Mouse (Mus musculus): Measurements from ENCODE around the gene Lgals3bp. TPM values are rescaled to one million over a fixed set of nuclear protein-coding genes. Genes with fewer than 3 reads are reported as not detected.

The Lgals3bp gene
- polyA plus RNA-seq, 1 experiment, result 565 TPM

DNA sequence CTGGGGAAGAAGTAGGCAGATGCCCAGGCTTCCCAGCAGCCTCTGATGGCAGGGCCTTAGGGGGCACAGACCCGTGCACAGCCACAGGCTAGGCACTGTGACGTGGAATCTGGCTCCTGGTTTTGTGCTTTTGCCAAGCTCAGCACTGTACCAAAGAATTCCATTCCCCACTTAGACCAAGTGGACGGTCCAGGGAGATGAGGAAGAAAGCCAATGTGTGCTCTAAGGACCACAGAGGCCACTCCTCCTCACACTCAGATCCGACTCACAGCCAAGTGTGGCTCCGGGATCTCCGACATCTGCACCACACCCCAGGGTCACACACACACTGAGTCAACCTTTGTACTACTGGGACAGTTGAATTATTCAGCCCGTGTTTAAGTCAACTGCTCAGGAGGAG, 14.2 kb upstream of the Lgals3bp start:
- peaks cover 16% of the 10 kb centered on the region for H3K4me1 ChIP-seq (replicated peaks; ENCODE audit: control insufficient read depth, insufficient read depth, low read length)
- H3K27me3 ChIP-seq (ENCODE audit: control insufficient read depth, insufficient read depth, low read length), result no peaks in the 10 kb centered on the region
- no peak for TF ChIP-seq POLR2A (IDR thresholded peaks at IDR 0.05; ENCODE audit: control insufficient read depth, extremely low read depth, insufficient read depth, low read length, poor library complexity)
- TF ChIP-seq CTCF (IDR thresholded peaks at IDR 0.05; ENCODE audit: borderline replicate concordance, control insufficient read depth, extremely low read depth, insufficient read depth, low read length, poor library complexity), result no peak
- H3K4me3 ChIP-seq (ENCODE audit: control insufficient read depth, insufficient read depth, low read length), result no peak overlapping the region
- no peak for DNase-seq
- WGBS, result 95% methylated on average over 7 of the region's 7 CpGs
- H3K27ac ChIP-seq (ENCODE audit: control insufficient read depth, insufficient read depth, low read length), result no peak overlapping the region
- H3K36me3 ChIP-seq (ENCODE audit: control insufficient read depth, insufficient read depth, low read length), result peaks cover 10% of the 10 kb centered on the region

DNA sequence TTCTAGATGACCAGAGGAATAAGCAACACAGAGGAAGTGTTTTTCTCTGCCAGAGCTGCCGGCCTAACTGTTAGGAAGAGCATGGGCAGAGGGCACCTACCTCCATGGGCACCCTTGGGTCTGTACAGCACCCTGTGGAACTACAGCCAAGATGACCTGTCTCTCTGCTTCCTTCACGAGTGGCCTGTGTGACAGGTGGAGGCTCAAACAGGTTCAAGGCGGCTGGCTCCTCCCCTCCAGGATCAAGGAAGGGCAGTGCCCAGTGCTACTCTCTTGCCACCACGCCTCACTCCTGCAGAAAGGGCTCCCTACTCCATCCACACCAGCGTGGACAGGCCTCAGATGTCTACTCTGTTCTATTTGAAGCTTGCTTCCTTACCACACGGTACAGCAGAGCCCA, 13.7 kb upstream of the Lgals3bp start:
- Histone ChIP-seq H3K27me3 (ENCODE audit: control insufficient read depth, insufficient read depth, low read length) (no peaks in the 10 kb centered on the region), H3K4me3 (ENCODE audit: control insufficient read depth, insufficient read depth, low read length) (no peak overlapping the region)
- WGBS, result 93% methylated on average over 6 of the region's 6 CpGs

GRCm38 (mm10) chr11:118414270-118414669, 12.4 kb upstream of the Lgals3bp start:
- peaks cover 22% of the 10 kb centered on the region for H3K36me3 ChIP-seq (ENCODE audit: control insufficient read depth, insufficient read depth, low read length)
- no peak overlapping the region for H3K4me3 ChIP-seq (ENCODE audit: control insufficient read depth, insufficient read depth, low read length)
- no peak for TF ChIP-seq POLR2A (IDR thresholded peaks at IDR 0.05; ENCODE audit: control insufficient read depth, extremely low read depth, insufficient read depth, low read length, poor library complexity)
- no peak for TF ChIP-seq CTCF (IDR thresholded peaks at IDR 0.05; ENCODE audit: borderline replicate concordance, control insufficient read depth, extremely low read depth, insufficient read depth, low read length, poor library complexity)
- DNase-seq, result no peak
- H3K27me3 ChIP-seq (ENCODE audit: control insufficient read depth, insufficient read depth, low read length), result no peaks in the 10 kb centered on the region
- 92% methylated on average over 5 of the region's 5 CpGs for WGBS
- H3K4me1 ChIP-seq (replicated peaks; ENCODE audit: control insufficient read depth, insufficient read depth, low read length), result peaks cover 13% of the 10 kb centered on the region
- H3K27ac ChIP-seq (ENCODE audit: control insufficient read depth, insufficient read depth, low read length), result no peak overlapping the region

More for the DNA sequence above, 13.7 kb upstream of the Lgals3bp start:
- TF ChIP-seq CTCF (IDR thresholded peaks at IDR 0.05; ENCODE audit: borderline replicate concordance, control insufficient read depth, extremely low read depth, insufficient read depth, low read length, poor library complexity), result no peak
- no peak for TF ChIP-seq POLR2A (IDR thresholded peaks at IDR 0.05; ENCODE audit: control insufficient read depth, extremely low read depth, insufficient read depth, low read length, poor library complexity)
- H3K36me3 ChIP-seq (ENCODE audit: control insufficient read depth, insufficient read depth, low read length), result peaks cover 14% of the 10 kb centered on the region
- H3K4me1 ChIP-seq (replicated peaks; ENCODE audit: control insufficient read depth, insufficient read depth, low read length), result peaks cover 16% of the 10 kb centered on the region
- no peak for DNase-seq
- H3K27ac ChIP-seq (ENCODE audit: control insufficient read depth, insufficient read depth, low read length), result no peak overlapping the region

DNA sequence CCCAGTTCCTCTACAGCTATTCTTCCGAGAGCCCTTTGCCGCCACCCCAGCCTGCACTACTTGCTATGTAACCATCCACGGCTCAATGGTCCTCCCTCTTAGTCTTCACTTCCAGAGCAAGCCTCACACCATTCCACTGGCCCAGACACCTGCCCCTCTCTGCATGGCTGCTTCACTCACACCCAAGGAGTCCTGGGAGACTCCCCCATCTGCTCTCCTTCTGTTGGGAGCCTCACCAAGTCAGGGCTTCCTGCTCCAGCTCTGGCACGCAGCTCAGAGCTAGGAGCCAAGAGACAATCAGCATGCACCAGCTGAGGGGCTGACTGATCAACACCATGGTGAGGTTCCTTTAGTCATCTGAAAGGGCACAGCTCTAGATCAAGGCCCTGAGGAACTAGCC, 11.2 kb upstream of the Lgals3bp start:
- WGBS, result 95% methylated on average over 4 of the region's 4 CpGs
- TF ChIP-seq POLR2A (IDR thresholded peaks at IDR 0.05; ENCODE audit: control insufficient read depth, extremely low read depth, insufficient read depth, low read length, poor library complexity), result no peak
- TF ChIP-seq CTCF (IDR thresholded peaks at IDR 0.05; ENCODE audit: borderline replicate concordance, control insufficient read depth, extremely low read depth, insufficient read depth, low read length, poor library complexity), result no peak
- peaks cover 8% of the 10 kb centered on the region for H3K4me1 ChIP-seq (replicated peaks; ENCODE audit: control insufficient read depth, insufficient read depth, low read length)

DNA sequence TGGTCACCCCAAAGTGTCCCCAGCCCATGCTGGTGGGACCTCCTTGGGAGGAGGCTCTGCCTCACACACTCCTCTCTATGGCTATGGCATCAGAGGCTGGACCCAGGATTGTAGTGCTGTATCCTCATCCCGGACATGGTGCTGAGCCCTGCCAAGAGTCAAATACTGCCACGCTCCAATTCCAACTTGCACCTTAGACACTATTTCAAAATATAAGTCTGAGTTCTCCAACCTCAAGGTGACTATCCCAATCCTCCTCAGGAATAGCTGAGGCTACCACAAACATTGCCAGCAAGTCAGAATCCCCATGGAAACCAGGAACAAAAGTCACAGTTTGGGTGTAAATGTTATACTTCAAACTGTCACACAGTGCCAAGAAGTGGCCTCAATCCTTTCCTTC, 10.7 kb upstream of the Lgals3bp start:
- Histone ChIP-seq H3K27ac (ENCODE audit: control insufficient read depth, insufficient read depth, low read length) (no peak overlapping the region), H3K27me3 (ENCODE audit: control insufficient read depth, insufficient read depth, low read length) (no peaks in the 10 kb centered on the region), H3K4me1 (replicated peaks; ENCODE audit: control insufficient read depth, insufficient read depth, low read length) (0 out of 2 replicates have a peak, but pooled peaks cover 4% of the 10 kb centered on the region), H3K4me3 (ENCODE audit: control insufficient read depth, insufficient read depth, low read length) (no peak overlapping the region), H3K36me3 (ENCODE audit: control insufficient read depth, insufficient read depth, low read length) (peaks cover 32% of the 10 kb centered on the region)
- whole genome bisulfite sequencing, result 96% methylated on average over 2 of the region's 2 CpGs
- no peak for DNase-seq
- no peak for TF ChIP-seq CTCF (IDR thresholded peaks at IDR 0.05; ENCODE audit: borderline replicate concordance, control insufficient read depth, extremely low read depth, insufficient read depth, low read length, poor library complexity)
- TF ChIP-seq POLR2A (IDR thresholded peaks at IDR 0.05; ENCODE audit: control insufficient read depth, extremely low read depth, insufficient read depth, low read length, poor library complexity), result no peak

More for the DNA sequence above, 11.2 kb upstream of the Lgals3bp start:
- DNase-seq, result no peak
- Histone ChIP-seq H3K4me3 (ENCODE audit: control insufficient read depth, insufficient read depth, low read length) (no peak overlapping the region), H3K36me3 (ENCODE audit: control insufficient read depth, insufficient read depth, low read length) (peaks cover 28% of the 10 kb centered on the region), H3K27ac (ENCODE audit: control insufficient read depth, insufficient read depth, low read length) (no peak overlapping the region), H3K27me3 (ENCODE audit: control insufficient read depth, insufficient read depth, low read length) (no peaks in the 10 kb centered on the region)

GRCm38 (mm10) chr11:118411271-118411670, 9.4 kb upstream of the Lgals3bp start:
- WGBS, result 98% methylated on average over 8 of the region's 8 CpGs
- TF ChIP-seq POLR2A (IDR thresholded peaks at IDR 0.05; ENCODE audit: control insufficient read depth, extremely low read depth, insufficient read depth, low read length, poor library complexity) (no peak), CTCF (IDR thresholded peaks at IDR 0.05; ENCODE audit: borderline replicate concordance, control insufficient read depth, extremely low read depth, insufficient read depth, low read length, poor library complexity) (no peak)
- no peaks in the 10 kb centered on the region for H3K4me1 ChIP-seq (replicated peaks; ENCODE audit: control insufficient read depth, insufficient read depth, low read length)
- peaks cover 42% of the 10 kb centered on the region for H3K36me3 ChIP-seq (ENCODE audit: control insufficient read depth, insufficient read depth, low read length)
- H3K27ac ChIP-seq (ENCODE audit: control insufficient read depth, insufficient read depth, low read length), result no peak overlapping the region
- no peak overlapping the region for H3K4me3 ChIP-seq (ENCODE audit: control insufficient read depth, insufficient read depth, low read length)
- DNase-seq, result no peak
- H3K27me3 ChIP-seq (ENCODE audit: control insufficient read depth, insufficient read depth, low read length), result no peaks in the 10 kb centered on the region

DNA sequence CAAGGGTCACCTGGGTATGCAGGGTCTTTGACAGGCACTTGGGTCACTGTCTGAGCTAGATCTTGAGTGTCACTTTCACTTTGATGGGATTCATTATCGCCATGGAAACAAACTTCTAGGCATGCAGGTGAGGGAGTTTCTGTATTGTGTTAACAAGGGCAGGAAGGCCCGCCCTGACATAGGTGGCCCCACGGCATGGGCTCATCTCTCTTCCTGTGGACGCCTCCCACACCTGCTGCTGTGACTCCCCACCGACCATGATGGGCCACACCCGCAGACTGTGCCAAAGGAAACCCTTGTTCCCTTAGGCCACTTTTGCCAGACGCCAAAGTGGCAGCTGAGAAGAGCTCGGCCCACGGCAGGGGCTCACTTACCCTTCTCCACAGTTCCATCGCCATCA, 8.6 kb upstream of the Lgals3bp start:
- H3K27me3 ChIP-seq (ENCODE audit: control insufficient read depth, insufficient read depth, low read length), result no peaks in the 10 kb centered on the region
- no peak overlapping the region for H3K4me3 ChIP-seq (ENCODE audit: control insufficient read depth, insufficient read depth, low read length)
- peaks cover 44% of the 10 kb centered on the region for H3K36me3 ChIP-seq (ENCODE audit: control insufficient read depth, insufficient read depth, low read length)
- no peak for TF ChIP-seq CTCF (IDR thresholded peaks at IDR 0.05; ENCODE audit: borderline replicate concordance, control insufficient read depth, extremely low read depth, insufficient read depth, low read length, poor library complexity)
- TF ChIP-seq POLR2A (IDR thresholded peaks at IDR 0.05; ENCODE audit: control insufficient read depth, extremely low read depth, insufficient read depth, low read length, poor library complexity), result no peak
- H3K27ac ChIP-seq (ENCODE audit: control insufficient read depth, insufficient read depth, low read length), result no peak overlapping the region
- no peaks in the 10 kb centered on the region for H3K4me1 ChIP-seq (replicated peaks; ENCODE audit: control insufficient read depth, insufficient read depth, low read length)
- no peak for DNase-seq
- WGBS, result 93% methylated on average over 10 of the region's 10 CpGs
